Mouse (Mus musculus) thymus, adult 2 months (tissue): ENCODE measurements around the gene Mrps18c.

Experiments
- CTCF ChIP-seq: fragments of 200-500 bp; IDR thresholded peaks from 2 replicates; pipeline ENCODE4 v1.5.1; 2012; ENCODE audit warnings: mild to moderate bottlenecking, control low read depth, low read length, moderate library complexity, borderline replicate concordance; ENCODE audit not compliant: control insufficient read depth, poor library complexity, insufficient read depth; ENCODE audit errors: extremely low read depth
- POLR2A ChIP-seq: fragments of 200-500 bp; IDR thresholded peaks from 2 replicates; pipeline ENCODE4 v1.6.1; 2012; ENCODE audit warnings: mild to moderate bottlenecking, low read length, control low read depth, moderate library complexity; ENCODE audit not compliant: control insufficient read depth, poor library complexity, insufficient read depth; ENCODE audit errors: extremely low read depth

- TF ChIP-seq CTCF (no peak), POLR2A (no peak)
These were observed 34.3 kb downstream of the Mrps18c start for GRCm38 (mm10) chr5:100832680-100833079.
